Mouse (Mus musculus): ENCODE results near the gene Alg6.

DNA sequence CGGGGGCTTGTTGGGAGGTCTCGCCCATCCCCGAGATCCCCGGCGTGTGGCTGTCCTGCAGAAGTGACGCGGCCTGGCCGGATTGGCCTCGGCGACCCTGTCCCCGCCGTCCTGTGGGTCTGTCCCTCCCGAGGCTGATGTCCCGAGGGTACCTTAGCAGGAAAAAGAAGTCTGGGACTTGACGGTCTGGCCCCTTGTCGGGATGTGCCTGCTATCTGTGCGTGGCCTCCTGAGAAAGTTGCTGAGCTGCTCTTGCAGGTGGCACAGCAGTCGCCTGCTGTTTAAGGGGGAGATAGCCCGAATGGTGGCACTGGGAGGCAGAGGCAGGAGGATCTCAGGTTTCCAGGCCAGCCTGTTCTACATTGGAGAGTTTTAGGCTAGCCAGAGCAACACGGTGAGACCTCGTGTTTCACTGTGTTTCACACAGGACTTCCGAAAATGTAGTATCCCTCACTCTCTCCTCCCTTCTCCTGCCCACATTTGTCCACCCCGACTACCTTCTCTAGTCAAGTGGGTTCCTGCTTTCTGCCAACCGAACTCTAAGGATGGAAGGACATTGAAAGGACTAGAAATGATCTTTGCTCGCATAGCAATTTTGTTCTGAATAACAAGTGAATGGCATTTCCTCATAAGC is 436 bp downstream of the Alg6 start:
- TF ChIP-seq POLR2A (IDR thresholded peaks at IDR 0.05; ENCODE audit: low read depth, low read length), result no peak
- TF ChIP-seq CTCF (IDR thresholded peaks at IDR 0.05; ENCODE audit: extremely low read depth, insufficient read length, insufficient replicate concordance, low read depth, low read length), result no peak

Data from small intestine, adult 2 months (tissue).